In the genomic region with DNA sequence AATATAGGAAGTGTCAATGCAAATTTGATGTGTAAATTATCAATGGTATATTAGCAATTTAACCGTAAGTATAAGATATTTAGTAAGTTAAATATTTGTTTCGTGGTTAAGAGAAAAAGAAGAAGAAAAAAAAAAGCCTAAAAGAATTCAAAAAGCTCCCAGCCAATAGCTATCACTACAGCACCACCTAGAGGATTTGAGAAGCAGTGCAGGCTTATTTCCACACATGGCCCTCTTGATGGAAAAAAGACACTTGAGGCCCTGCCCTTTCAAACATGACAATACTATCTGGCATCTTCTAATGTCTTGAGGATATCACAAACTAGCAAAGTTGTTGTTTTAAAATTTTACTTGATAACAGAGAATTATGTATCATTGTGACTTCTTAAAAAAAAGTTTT, we compare ENCODE assay signal across 10 mouse cellular contexts. TPM values are rescaled to one million over a fixed set of nuclear protein-coding genes. Genes with fewer than 3 reads are reported as not detected.
DNase-seq lines count a peak whose midpoint lies in the region; ATAC-seq and TF ChIP-seq lines count a peak whose summit lies in the region.
"Had no signal": no experiment of that assay in that cellular context is flagged by ENCODE, and none has a peak within 500 bp of the region (broad histone marks: within the 10 kb centered on the region; RNA-seq: fewer than 3 reads in every experiment).

No protein-coding gene starts in this region.

- no peaks in the 10 kb centered on the region for H3K9me3 ChIP-seq in forebrain, postnatal 0 days (ENCODE audit: low read length)
- H3K9me3 ChIP-seq: heart, embryonic 13.5 days had no signal

- no peak overlapping the region for H3K4me3 ChIP-seq in forebrain, postnatal 0 days (ENCODE audit: low read depth, low read length)
- H3K4me3 ChIP-seq: heart, embryonic 13.5 days; megakaryocyte, embryonic 14.5 days had no signal

- no peak overlapping the region for H3K27ac ChIP-seq in forebrain, postnatal 0 days (ENCODE audit: low read depth, low read length)
- H3K27ac ChIP-seq: heart, embryonic 13.5 days had no signal

- peak overlapping the region; percentile 35 for H3K4me2 ChIP-seq in forebrain, postnatal 0 days (ENCODE audit: low read depth)
- H3K4me2 ChIP-seq: heart, embryonic 13.5 days had no signal

- 6% methylated on average over 2 of the region's 2 CpGs for WGBS in forebrain, postnatal 0 days

- H3K27me3 ChIP-seq in forebrain, postnatal 0 days (ENCODE audit: insufficient read depth, low read length), result no peaks in the 10 kb centered on the region
- H3K27me3 ChIP-seq: heart, embryonic 13.5 days; megakaryocyte, embryonic 14.5 days had no signal

- ATAC-seq in forebrain, postnatal 0 days, result no peak
- ATAC-seq in neutrophil, adult 5-6 weeks (ENCODE audit: extremely low read depth, insufficient number of reproducible peaks, low FRiP score, poor library complexity, severe bottlenecking), result 0 out of 2 replicates have a peak, but pooled peaks have one; percentile 60

- H3K36me3 ChIP-seq in forebrain, postnatal 0 days (ENCODE audit: insufficient read depth), result no peaks in the 10 kb centered on the region
- H3K36me3 ChIP-seq: heart, embryonic 13.5 days had no signal

- TF ChIP-seq CTCF in forebrain, postnatal 0 days (IDR thresholded peaks at IDR 0.05; ENCODE audit: low read depth), result peak; percentile 81

- no peaks in the 10 kb centered on the region for H3K4me1 ChIP-seq in forebrain, postnatal 0 days (ENCODE audit: insufficient read depth)
- H3K4me1 ChIP-seq: heart, embryonic 13.5 days; megakaryocyte, embryonic 14.5 days had no signal

- H3K9ac ChIP-seq in forebrain, postnatal 0 days, result no peak overlapping the region
- H3K9ac ChIP-seq: heart, embryonic 13.5 days had no signal

- DNase-seq in cerebellum, postnatal 14 days, result peak; percentile 44 to 47
- no peak for DNase-seq in cerebellum, adult 9-11 months
- DNase-seq in thymus, postnatal 0 days (ENCODE audit: low spot score), result peak; percentile 69
- DNase-seq in thymus, adult 18-20 months, result no peak
- DNase-seq in forebrain, postnatal 0 days, result peak; percentile 77
- DNase-seq in right cerebral cortex, postnatal 36 days (ENCODE audit: low spot score in 2 of 2), result no peak
- no peak for DNase-seq in ovary, adult 18-20 months (ENCODE audit: low spot score)

RNA-seq across cellular contexts. Expression of a gene that starts 20.7 kb away (rescaled TPM):
- 4.5 and 6.2 TPM in 2 replicates for polyA plus RNA-seq in thymus, postnatal 0 days (2015; fragmentation: Nextera tagmentation; extraction: Ambion mirVana)
- total RNA-seq in forebrain, postnatal 0 days (2014; rRNA removed), result 8.0 and 13.0 TPM in 2 replicates
- polyA plus RNA-seq in forebrain, postnatal 0 days (2015; fragmentation: Nextera tagmentation; extraction: Ambion mirVana), result 29.0 and 35.0 TPM in 2 replicates
- total RNA-seq in neutrophil, adult 5-6 weeks (2017), result 1.0 TPM in 1 of 2 replicates, not detected in the other
- polyA plus RNA-seq: heart, embryonic 13.5 days had no signal

Comparison
In these comparisons a context has a peak if more than half of its experiments do, and no peak if none do; other contexts are left out.
1. DNase-seq: peak in cerebellum, postnatal 14 days (2 of 2), thymus, postnatal 0 days (single experiment) and forebrain, postnatal 0 days (single experiment); none in cerebellum, adult 9-11 months (single experiment), thymus, adult 18-20 months (0 of 2), right cerebral cortex, postnatal 36 days (0 of 2) and ovary, adult 18-20 months (single experiment).